Mouse (Mus musculus) adipose tissue, adult 10 weeks (tissue): ENCODE results near the gene Zfp365. TPM values are rescaled to one million over a fixed set of nuclear protein-coding genes. Genes with fewer than 3 reads are reported as not detected.

ENCODE experiments used
- polyA plus RNA-seq: library from polyadenylated mRNA; stranded (reverse); fragments of 350-450 nt; fragmentation: Illumina TruSeq; extraction: RNeasy Lipid Tissue Mini Kit (QIAGEN cat#74804); gene quantifications from one replicate; pipeline ENCODE4 v1.2.3, GENCODE M21; 2014; ENCODE audit warnings: low read depth, low replicate concordance

Zfp365 gene
- polyA plus RNA-seq, result 1.3 TPM

GRCm38 (mm10) chr10:67912337-67912776, at the start of gene Zfp365:
Gene Zfp365 (minus strand): TSS chr10:67912662.

Other genes starting within 250 kb of the Zfp365 start
- 0.16 TPM for gene Rtkn2, start 66.9 kb upstream of the Zfp365 start, polyA plus RNA-seq